Mouse (Mus musculus) forebrain, embryonic 11.5 days (tissue): Measurements from ENCODE around the gene Izumo4. TPM values are rescaled to one million over a fixed set of nuclear protein-coding genes. Genes with fewer than 3 reads are reported as not detected.

Experiments used
- polyA plus RNA-seq: library from polyadenylated mRNA; unstranded; fragments of >200 nt; fragmentation: Nextera tagmentation; extraction: Ambion mirVana; gene quantifications from 2 replicates; pipeline ENCODE4 v1.2.1, GENCODE M21; 2014

Gene Izumo4
- polyA plus RNA-seq, 1 experiment from 2014 or later = 4.8 TPM

Other genes with a start within 250 kb of the Izumo4 start
- 0.49 and 0.53 TPM in 2 replicates for gene Onecut3, start 207.3 kb upstream of the Izumo4 start, polyA plus RNA-seq
- 0.35 and 0.59 TPM in 2 replicates for gene Atp8b3, start 163.1 kb upstream of the Izumo4 start, polyA plus RNA-seq
- gene Rexo1, start 140.6 kb upstream of the Izumo4 start, polyA plus RNA-seq = 34.9 and 37.1 TPM in 2 replicates
- 5.9 and 7.7 TPM in 2 replicates for gene Klf16, start 124.9 kb upstream of the Izumo4 start, polyA plus RNA-seq
- 94.6 and 121 TPM in 2 replicates for gene Abhd17a, start 111.8 kb upstream of the Izumo4 start, polyA plus RNA-seq
- gene Scamp4, start 99.3 kb upstream of the Izumo4 start, polyA plus RNA-seq = 67.7 and 78.5 TPM in 2 replicates
- 7.6 and 9.5 TPM in 2 replicates for gene Adat3, start 99.3 kb upstream of the Izumo4 start, polyA plus RNA-seq
- gene Gm49322, start 96.2 kb upstream of the Izumo4 start, polyA plus RNA-seq = 3.6 and 4.7 TPM in 2 replicates
- gene Csnk1g2, start 79.3 kb upstream of the Izumo4 start, polyA plus RNA-seq = 134 TPM in 2 replicates
- 78.3 and 97.3 TPM in 2 replicates for gene Btbd2, start 45.1 kb upstream of the Izumo4 start, polyA plus RNA-seq
- gene Mknk2, start 24.1 kb upstream of the Izumo4 start, polyA plus RNA-seq = 85.1 and 87.0 TPM in 2 replicates
- 57.9 and 61.1 TPM in 2 replicates for gene Mob3a, start 207 bp upstream of the Izumo4 start, polyA plus RNA-seq
- 84.2 and 86.3 TPM in 2 replicates for gene Ap3d1, start 40.1 kb downstream of the Izumo4 start, polyA plus RNA-seq
- gene Dot1l, start 53.0 kb downstream of the Izumo4 start, polyA plus RNA-seq = 34.5 and 34.9 TPM in 2 replicates
- gene Sf3a2, start 96.0 kb downstream of the Izumo4 start, polyA plus RNA-seq = 116 and 119 TPM in 2 replicates
- gene Plekhj1, start 96.4 kb downstream of the Izumo4 start, polyA plus RNA-seq = 160 and 163 TPM in 2 replicates
- gene Amh, start 103.1 kb downstream of the Izumo4 start, polyA plus RNA-seq = 0.15 and 0.16 TPM in 2 replicates
- gene Jsrp1, start 111.3 kb downstream of the Izumo4 start, polyA plus RNA-seq = 0.47 and 0.59 TPM in 2 replicates
- 1,775 and 1,994 TPM in 2 replicates for gene Oaz1, start 124.5 kb downstream of the Izumo4 start, polyA plus RNA-seq
- gene Lingo3, start 141.9 kb downstream of the Izumo4 start, polyA plus RNA-seq = 1.2 and 2.1 TPM in 2 replicates
- 308 and 322 TPM in 2 replicates for gene Lsm7, start 153.0 kb downstream of the Izumo4 start, polyA plus RNA-seq
- 37.0 and 39.8 TPM in 2 replicates for gene Sppl2b, start 153.1 kb downstream of the Izumo4 start, polyA plus RNA-seq
- gene Tmprss9, start 169.7 kb downstream of the Izumo4 start, polyA plus RNA-seq = 0.08 and 0.12 TPM in 2 replicates
- 313 and 317 TPM in 2 replicates for gene Timm13, start 198.8 kb downstream of the Izumo4 start, polyA plus RNA-seq
- 29.8 and 30.9 TPM in 2 replicates for gene Lmnb2, start 216.1 kb downstream of the Izumo4 start, polyA plus RNA-seq
- gene Gadd45b, start 227.9 kb downstream of the Izumo4 start, polyA plus RNA-seq = 10.7 and 13.0 TPM in 2 replicates